In genomic region chr7:70347618-70347958, GRCm38 (mm10) we compare ENCODE assay signal across 9 mouse cellular contexts. TPM values are rescaled to one million over a fixed set of nuclear protein-coding genes. Genes with fewer than 3 reads are reported as not detected.
DNase-seq lines count a peak whose midpoint lies in the region; ATAC-seq and TF ChIP-seq lines count a peak whose summit lies in the region.
"Had no signal": no experiment of that assay in that cellular context is flagged by ENCODE, and none has a peak within 500 bp of the region (broad histone marks: within the 10 kb centered on the region; RNA-seq: fewer than 3 reads in every experiment).

No protein-coding gene starts in this region.

- no peaks in the 10 kb centered on the region for H3K36me3 ChIP-seq in spleen, adult 2 months (ENCODE audit: control insufficient read depth, insufficient read depth, low read length)
- no peaks in the 10 kb centered on the region for H3K36me3 ChIP-seq in limb, embryonic 14.5 days (ENCODE audit: control insufficient read depth, insufficient read depth, low read length)
- H3K36me3 ChIP-seq in stomach, embryonic 16.5 days (ENCODE audit: control insufficient read depth, insufficient read depth, low read length), result no peaks in the 10 kb centered on the region

- no peak for TF ChIP-seq POLR2A in spleen, adult 2 months (IDR thresholded peaks at IDR 0.05; ENCODE audit: low read depth, low read length)
- TF ChIP-seq POLR2A in limb, embryonic 14.5 days (IDR thresholded peaks at IDR 0.05; ENCODE audit: borderline replicate concordance, extremely low read depth, insufficient read depth, insufficient read length), result no peak

- peaks cover 12% of the 10 kb centered on the region for H3K27me3 ChIP-seq in spleen, adult 2 months (ENCODE audit: control insufficient read depth, insufficient read depth, low read length)
- H3K27me3 ChIP-seq in limb, embryonic 14.5 days (ENCODE audit: control insufficient read depth, insufficient read depth, low read length), result peaks cover 50% of the 10 kb centered on the region
- H3K27me3 ChIP-seq in stomach, embryonic 16.5 days (ENCODE audit: control insufficient read depth, insufficient read depth, low read length), result peaks cover 3% of the 10 kb centered on the region; the same call in 1 of the 2 replicates

- WGBS in spleen, adult 2 months, result 8% methylated on average over 14 of the region's 14 CpGs
- WGBS in limb, embryonic 14.5 days, result 33% methylated on average over 13 of the region's 14 CpGs
- 43% methylated on average over 14 of the region's 14 CpGs for WGBS in stomach, embryonic 16.5 days

- intact Hi-C loops in heart, postnatal 14 days (cut with DNase I), result loop anchor here (2.0 to 5.0 kb wide), 3 partner anchors 15 to 1065 kb away; no protein-coding TSS in a partner anchor

- no peak for ATAC-seq in limb, embryonic 14.5 days (ENCODE audit: low FRiP score, low read depth)
- no peak for ATAC-seq in stomach, embryonic 16.5 days (ENCODE audit: insufficient read depth, low FRiP score)

- H3K4me3 ChIP-seq in spleen, adult 2 months (ENCODE audit: extremely low read depth, insufficient read depth, insufficient read length), result no peak overlapping the region
- no peak overlapping the region for H3K4me3 ChIP-seq in limb, embryonic 14.5 days (replicated peaks; ENCODE audit: low read length)
- H3K4me3 ChIP-seq in stomach, embryonic 16.5 days (replicated peaks; ENCODE audit: low read length), result peak overlapping the region; percentile 33
- H3K4me3 ChIP-seq: megakaryocyte, embryonic 14.5 days had no signal

- no peaks in the 10 kb centered on the region for H3K4me1 ChIP-seq in spleen, adult 2 months (ENCODE audit: control insufficient read depth, insufficient read depth, insufficient read length)
- peaks cover 37% of the 10 kb centered on the region for H3K4me1 ChIP-seq in limb, embryonic 14.5 days (ENCODE audit: control insufficient read depth, insufficient read depth, low read length)
- H3K4me1 ChIP-seq in stomach, embryonic 16.5 days (ENCODE audit: control insufficient read depth, insufficient read depth, low read length), result peaks cover 51% of the 10 kb centered on the region

- peak overlapping the region; percentile 38; the same call in 1 of the 2 replicates for H3K27ac ChIP-seq in spleen, adult 2 months (ENCODE audit: insufficient read depth, low read length)
- H3K27ac ChIP-seq in limb, embryonic 14.5 days (replicated peaks; ENCODE audit: low read depth, low read length), result peak overlapping the region; percentile 45; the same call in 1 of the 2 replicates
- H3K27ac ChIP-seq in stomach, embryonic 16.5 days (ENCODE audit: low read length), result peak overlapping the region; percentile 83

- TF ChIP-seq CTCF in spleen, adult 2 months (IDR thresholded peaks at IDR 0.05; ENCODE audit: extremely low read depth, insufficient read depth, insufficient read length, insufficient replicate concordance), result no peak

- peak overlapping the region; percentile 29; the same call in 1 of the 2 replicates for H3K9ac ChIP-seq in limb, embryonic 14.5 days (ENCODE audit: low read depth, low read length, severe bottlenecking)
- H3K9ac ChIP-seq in stomach, embryonic 16.5 days (ENCODE audit: low read length), result peak overlapping the region; percentile 90

- no peaks in the 10 kb centered on the region for H3K9me3 ChIP-seq in limb, embryonic 14.5 days (ENCODE audit: control insufficient read depth, low read length)
- H3K9me3 ChIP-seq in stomach, embryonic 16.5 days (replicated peaks; ENCODE audit: control insufficient read depth, low read length), result no peaks in the 10 kb centered on the region
- H3K9me3 ChIP-seq: megakaryocyte, embryonic 14.5 days had no signal

- H3K4me2 ChIP-seq in limb, embryonic 14.5 days (replicated peaks; ENCODE audit: low read depth, low read length, severe bottlenecking), result peak overlapping the region; percentile 35
- H3K4me2 ChIP-seq in stomach, embryonic 16.5 days (ENCODE audit: low read depth, low read length), result peak overlapping the region; percentile 64

- peak; percentile 94 for DNase-seq in heart, adult 11 months
- no peak for DNase-seq in heart, postnatal 14 days
- DNase-seq in spleen, adult 2 months (ENCODE audit: low read depth in 1 of 2, low spot score in 2 of 2), result no peak
- DNase-seq in spleen, postnatal 14 days (ENCODE audit: low spot score in 2 of 2), result no peak
- peak; percentile 28 for DNase-seq in limb, embryonic 14.5 days (ENCODE audit: low spot score)
- no peak for DNase-seq in right cerebral cortex, postnatal 4 days
- no peak for DNase-seq in frontal cortex, postnatal 14 days (ENCODE audit: low spot score in 2 of 2)

RNA-seq across cellular contexts. Expression of gene Nr2f2, which starts 18.9 kb away (rescaled TPM):
- 10 to 100 TPM; 24.8 to 26.9 TPM for total RNA-seq in heart, postnatal 14 days (2021)
- 84.6 and 134 TPM in 2 replicates for polyA plus RNA-seq in spleen, adult 2 months (2012; rRNA removed)
- polyA plus RNA-seq in limb, embryonic 14.5 days (2012; rRNA removed), result 80.2 and 134 TPM in 2 replicates
- polyA plus RNA-seq in limb, embryonic 14.5 days (2014; fragmentation: Nextera tagmentation; extraction: Ambion mirVana), result 54.7 and 60.8 TPM in 2 replicates
- 52.5 and 64.6 TPM in 2 replicates for polyA plus RNA-seq in stomach, embryonic 16.5 days (2015; fragmentation: Nextera tagmentation; extraction: Ambion mirVana)

Comparison
In these comparisons a context has a peak if more than half of its experiments do, and no peak if none do; other contexts are left out.
1. DNase-seq: peak in heart, adult 11 months (single experiment) and limb, embryonic 14.5 days (single experiment); none in heart, postnatal 14 days (0 of 2), spleen, adult 2 months (0 of 2), spleen, postnatal 14 days (0 of 2), right cerebral cortex, postnatal 4 days (single experiment) and frontal cortex, postnatal 14 days (0 of 2).
2. Peak in every context shown above with its lines, with median percentiles within 50 percentile points of each other: H3K27ac ChIP-seq.